Comparison of ENCODE assay signal across 14 mouse cellular contexts in genomic region chr19:55708031-55708554, GRCm38 (mm10).
"Had no signal": no experiment of that assay in that cellular context is flagged by ENCODE, and none has a peak within 500 bp of the region (broad histone marks: within the 10 kb centered on the region; RNA-seq: fewer than 3 reads in every experiment).

No protein-coding gene starts in this region.

- H3K9me3 ChIP-seq: liver, embryonic 13.5 days; midbrain, embryonic 12.5 days; neural tube, embryonic 13.5 days; stomach, embryonic 15.5 days had no signal

- H3K27me3 ChIP-seq: liver, embryonic 13.5 days; midbrain, embryonic 12.5 days; neural tube, embryonic 13.5 days; stomach, embryonic 15.5 days had no signal

- H3K4me2 ChIP-seq: liver, embryonic 13.5 days; midbrain, embryonic 12.5 days; neural tube, embryonic 13.5 days; stomach, embryonic 15.5 days had no signal

- H3K4me1 ChIP-seq: liver, embryonic 13.5 days; neural tube, embryonic 13.5 days; stomach, embryonic 15.5 days had no signal

- H3K36me3 ChIP-seq: liver, embryonic 13.5 days; midbrain, embryonic 12.5 days; neural tube, embryonic 13.5 days; stomach, embryonic 15.5 days had no signal

- H3K9ac ChIP-seq: liver, embryonic 13.5 days; midbrain, embryonic 12.5 days; neural tube, embryonic 13.5 days; stomach, embryonic 15.5 days had no signal

- H3K27ac ChIP-seq: liver, embryonic 13.5 days; midbrain, embryonic 12.5 days; neural tube, embryonic 13.5 days; stomach, embryonic 15.5 days had no signal

- ATAC-seq: intestine, embryonic 16.5 days; midbrain, embryonic 16.5 days had no signal

- DNase-seq: kidney, postnatal 25 days; layer of hippocampus, adult 9-11 months; left cerebral cortex, postnatal 4 days; liver; liver, embryonic 13.5 days; lung, adult 18-20 months; right cerebral cortex, postnatal 14 days; thymus, adult 2 months; thymus, postnatal 25 days had no signal

- H3K4me3 ChIP-seq: liver, embryonic 13.5 days; midbrain, embryonic 12.5 days; neural tube, embryonic 13.5 days; stomach, embryonic 15.5 days had no signal
